Mouse (Mus musculus): ENCODE results near the gene Gjd3. TPM values are rescaled to one million over a fixed set of nuclear protein-coding genes. Genes with fewer than 3 reads are reported as not detected.

The Gjd3 gene
- polyA plus RNA-seq (2021; fragmentation: Nextera tagmentation): 1.6 and 3.8 TPM in 2 replicates
- long read RNA-seq, experiment 1, transcript Gjd3-201 (1 exons, 837 nt): major isoform, 7 of 7 reads
- long read RNA-seq, experiment 1, partial matches to known transcripts: 0 of 7 reads
- long read RNA-seq, experiment 1, other reads (novel, unspliced or antisense): 0 of 7 reads
- long read RNA-seq, experiment 2, transcript Gjd3-201 (1 exons, 837 nt): major isoform, 7 of 7 reads
- long read RNA-seq, experiment 2, partial matches to known transcripts: 0 of 7 reads
- long read RNA-seq, experiment 2, other reads (novel, unspliced or antisense): 0 of 7 reads

DNA sequence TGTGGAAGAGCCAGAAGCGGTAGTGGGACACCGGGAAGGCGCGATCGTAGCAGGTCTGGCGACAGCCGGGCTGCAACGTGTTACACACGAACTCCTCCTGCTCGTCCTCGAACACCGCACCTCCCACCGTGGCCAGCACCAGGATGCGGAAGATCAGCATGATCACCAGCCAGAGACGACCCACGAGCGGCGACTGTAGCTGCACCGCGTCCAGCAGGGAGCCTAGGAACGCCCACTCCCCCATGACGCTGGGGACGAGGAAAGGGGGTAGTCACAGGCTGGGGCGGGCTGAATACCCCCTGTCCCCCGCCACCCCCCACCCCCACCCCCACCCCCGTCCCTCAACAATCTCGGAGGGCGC lies at the start of gene Gjd3:
Gene Gjd3 (minus strand): TSS at position 244 of the 361 bp plus-strand sequence.

DNA sequence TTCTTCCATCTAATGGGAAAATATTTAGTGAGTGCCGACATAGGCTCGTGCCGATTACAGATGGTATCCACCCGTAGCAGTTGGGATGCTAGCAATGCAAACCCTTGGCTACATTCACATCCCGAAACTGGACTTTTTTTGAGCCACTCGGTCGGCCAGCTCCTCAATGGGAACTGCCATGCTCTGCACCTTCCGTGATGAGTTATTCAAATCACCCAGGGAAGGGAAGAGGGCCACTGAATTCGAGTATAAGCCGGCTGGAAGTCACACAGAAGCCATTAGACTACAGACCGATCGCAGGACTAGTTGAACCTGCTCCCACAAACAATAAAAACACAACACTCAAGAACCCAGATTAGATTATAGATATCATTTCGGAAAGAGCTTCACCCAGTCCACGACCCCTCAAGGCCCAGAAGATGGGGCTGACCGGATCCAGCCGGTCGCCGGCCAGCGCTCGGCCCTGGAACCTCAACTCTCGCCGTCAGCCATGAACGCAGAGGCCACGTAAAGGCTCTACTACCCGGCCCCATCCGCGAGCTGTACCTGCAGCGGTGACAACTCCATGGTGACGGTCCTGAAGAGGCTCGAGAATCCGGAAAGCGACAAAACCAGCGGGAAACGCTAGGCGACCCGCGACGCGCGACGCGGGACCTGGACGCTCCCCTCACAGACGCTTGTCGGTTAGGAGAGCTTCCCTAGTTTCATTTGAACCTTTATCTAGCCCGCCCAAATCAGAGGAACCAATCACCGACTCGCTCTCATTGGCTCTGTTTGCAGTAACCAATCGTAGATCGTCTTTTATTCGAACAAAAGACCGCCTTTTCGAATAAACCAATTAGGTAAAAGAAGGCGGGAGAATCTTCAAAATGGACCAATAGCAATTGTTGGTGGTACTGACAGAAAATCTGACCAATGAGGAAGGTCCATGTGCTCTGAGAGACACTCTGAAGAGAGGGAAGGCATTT lies 41.0 kb upstream of the Gjd3 start, which contains the start of gene Top2a:
Gene Top2a (minus strand): TSS at position 690 of the 968 bp plus-strand sequence.

Other genes with a start within 250 kb of the Gjd3 start
- 112 and 113 TPM in 2 replicates for gene Thra, start 242.4 kb downstream of the Gjd3 start, polyA plus RNA-seq (2021; fragmentation: Nextera tagmentation)
- 51.2 and 77.4 TPM in 2 replicates for gene Nr1d1, start 207.7 kb downstream of the Gjd3 start, polyA plus RNA-seq (2021; fragmentation: Nextera tagmentation)
- gene Msl1, start 187.5 kb downstream of the Gjd3 start, polyA plus RNA-seq (2021; fragmentation: Nextera tagmentation): 14.8 and 16.6 TPM in 2 replicates
- gene Casc3, start 178.1 kb downstream of the Gjd3 start, polyA plus RNA-seq (2021; fragmentation: Nextera tagmentation): 4.9 and 15.5 TPM in 2 replicates
- gene Rapgefl1, start 146.2 kb downstream of the Gjd3 start, polyA plus RNA-seq (2021; fragmentation: Nextera tagmentation): 9.0 and 16.2 TPM in 2 replicates
- 5.2 and 5.3 TPM in 2 replicates for gene Wipf2, start 119.4 kb downstream of the Gjd3 start, polyA plus RNA-seq (2021; fragmentation: Nextera tagmentation)
- 0.16 and 0.21 TPM in 2 replicates for gene Cdc6, start 75.2 kb downstream of the Gjd3 start, polyA plus RNA-seq (2021; fragmentation: Nextera tagmentation)
- gene Rara, start 55.2 kb downstream of the Gjd3 start, polyA plus RNA-seq (2021; fragmentation: Nextera tagmentation): 1.5 and 4.5 TPM in 2 replicates
- gene Top2a, start 41.2 kb upstream of the Gjd3 start, polyA plus RNA-seq (2021; fragmentation: Nextera tagmentation): 0.59 and 0.89 TPM in 2 replicates
- 95.6 and 116 TPM in 2 replicates for gene Igfbp4, start 58.2 kb upstream of the Gjd3 start, polyA plus RNA-seq (2021; fragmentation: Nextera tagmentation)
- gene Tns4, start 106.3 kb upstream of the Gjd3 start, polyA plus RNA-seq (2021; fragmentation: Nextera tagmentation): 0.06 and 0.08 TPM in 2 replicates
- 0.13 TPM in 1 of 2 replicates, not detected in the other for gene Ccr7, start 172.1 kb upstream of the Gjd3 start, polyA plus RNA-seq (2021; fragmentation: Nextera tagmentation)
- 31.1 and 43.0 TPM in 2 replicates for gene Smarce1, start 248.0 kb upstream of the Gjd3 start, polyA plus RNA-seq (2021; fragmentation: Nextera tagmentation)